Mouse (Mus musculus) inflammation-experienced regulatory T-cells (primary cell): Measurements from ENCODE around the gene Lactb. TPM values are rescaled to one million over a fixed set of nuclear protein-coding genes. Genes with fewer than 3 reads are reported as not detected.

Experiments used
- polyA plus RNA-seq, 2 experiments: library from polyadenylated mRNA; unstranded; fragments of 100-300 nt; shearing (Covaris generic); gene quantifications; one replicate each; pipeline ENCODE4 v1.2.1; 2017

Lactb gene
- 10 to 100 TPM; 22.3 to 29.6 TPM for polyA plus RNA-seq

DNA sequence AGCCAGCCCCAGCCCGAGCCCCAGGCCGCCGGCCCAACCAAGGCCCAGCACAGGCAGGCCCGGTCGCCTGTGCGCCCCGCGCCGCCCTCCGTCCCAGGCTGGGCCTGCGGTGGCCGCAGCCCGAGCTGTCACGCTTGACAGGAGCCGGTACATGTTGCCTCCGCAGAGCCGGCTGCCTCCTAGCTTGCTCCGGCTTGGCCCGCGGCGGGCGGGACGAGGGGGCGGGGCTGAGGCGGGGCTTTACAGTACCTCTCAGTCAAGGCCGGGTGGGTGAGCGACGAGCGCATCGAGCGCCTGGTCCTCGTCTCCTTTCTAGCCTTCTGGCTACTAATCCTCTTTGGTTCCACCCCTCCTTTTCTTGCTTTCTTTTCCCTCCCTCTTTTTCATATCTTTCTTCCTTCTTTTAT lies at the start of gene Lactb:
Lactb (minus strand) TSS at position 246 of the 407 bp plus-strand sequence.

DNA sequence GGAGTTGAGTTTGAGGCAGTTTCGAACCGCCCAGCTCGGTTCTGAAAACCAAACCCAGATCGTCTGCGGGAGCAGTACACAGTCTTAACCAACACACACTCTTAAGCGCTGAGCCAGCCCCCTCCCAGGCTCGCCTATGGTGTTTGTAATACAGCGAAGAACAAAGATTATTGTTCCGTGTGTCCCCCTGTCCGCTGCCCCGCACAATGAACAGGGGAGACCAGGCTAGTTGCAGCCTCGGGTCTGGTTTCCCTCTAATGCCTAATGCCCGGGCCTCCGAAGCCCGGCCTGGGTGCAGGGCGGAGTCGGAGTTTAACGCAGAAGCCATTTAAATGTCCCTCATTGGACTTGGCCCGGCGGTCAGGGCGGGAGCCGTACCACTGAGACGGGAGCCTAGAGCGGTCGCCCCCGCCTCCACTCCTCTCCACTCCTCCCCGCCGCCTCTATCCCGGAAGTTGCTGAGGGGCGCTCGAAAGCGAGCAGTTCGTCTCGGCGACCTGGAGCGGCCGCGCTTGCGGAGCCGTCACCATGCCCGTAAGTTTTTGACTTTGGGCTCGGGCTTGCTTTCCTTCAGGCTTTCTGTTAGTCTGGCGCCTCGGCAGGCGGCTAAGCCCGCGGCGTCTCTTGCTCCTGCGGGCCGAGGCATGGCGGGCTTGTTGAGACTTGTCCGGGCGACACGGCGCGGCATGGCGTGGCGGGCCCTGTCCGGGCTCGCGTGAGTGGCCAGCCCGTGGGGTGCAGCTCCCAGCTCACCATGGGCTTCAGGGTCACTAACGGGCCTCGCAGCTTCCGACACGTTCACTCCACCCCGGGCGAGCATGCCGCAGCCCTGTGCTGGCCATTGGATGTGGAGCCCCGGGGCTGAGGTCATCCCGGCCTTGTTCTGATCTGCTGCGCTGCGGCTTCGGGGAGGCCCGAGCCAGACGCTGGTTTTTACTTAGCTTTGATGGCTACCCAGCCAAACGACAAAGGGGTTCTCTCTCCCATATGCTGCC lies 29.3 kb downstream of the Lactb start, which contains the start of gene Rps27l:
Rps27l (plus strand) TSS at position 440 of the 995 bp plus-strand sequence.

DNA sequence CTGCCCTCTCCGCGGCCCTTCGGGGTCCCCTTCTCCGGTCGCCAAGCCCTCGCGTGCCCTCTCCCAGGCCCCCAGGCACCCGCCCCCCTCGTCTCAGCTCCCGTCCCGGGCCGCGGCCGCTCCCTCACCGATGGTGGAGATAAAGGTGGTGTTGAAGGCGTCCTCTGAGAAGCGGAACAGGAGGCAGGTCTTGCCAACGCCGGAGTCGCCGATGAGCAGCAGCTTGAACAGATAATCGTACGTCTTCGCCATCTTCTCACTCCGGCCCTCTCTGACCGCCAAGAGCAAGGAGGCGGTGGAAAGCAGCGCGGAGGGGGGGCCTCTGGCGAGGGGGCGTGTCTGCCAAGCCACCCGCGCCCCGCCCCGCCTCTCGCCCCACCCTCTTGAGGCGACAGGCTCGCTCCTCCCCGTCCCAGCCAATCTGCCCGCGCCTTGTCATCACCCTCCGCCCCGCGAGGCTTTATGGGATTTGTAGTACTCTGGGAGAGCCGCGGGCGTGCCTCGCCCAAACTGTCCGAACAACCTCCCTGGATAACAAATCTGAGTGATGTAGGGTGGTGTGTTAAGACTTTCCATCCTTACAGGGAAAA lies 55.8 kb downstream of the Lactb start, which contains the start of gene Rab8b:
Rab8b (minus strand) TSS at position 306 of the 590 bp plus-strand sequence.

Other genes starting within 250 kb of the Lactb start
- 1 to 10 TPM in 1 of 2 experiments, under 1 TPM in 1; 0.61 to 3.7 TPM for gene Aph1b, start 180.0 kb downstream of the Lactb start, polyA plus RNA-seq
- under 1 TPM in 1 of 2 experiments, not detected in 1; 0.19 TPM for gene Gm10647, start 178.4 kb downstream of the Lactb start, polyA plus RNA-seq
- gene Aph1c, start 140.8 kb downstream of the Lactb start, polyA plus RNA-seq, result under 1 TPM; 0.31 to 0.93 TPM
- 100 to 1,000 TPM; 143 to 151 TPM for gene Rab8b, start 55.8 kb downstream of the Lactb start, polyA plus RNA-seq
- gene Rps27l, start 29.4 kb downstream of the Lactb start, polyA plus RNA-seq, result 100 to 1,000 TPM; 111 to 172 TPM
- 10 to 100 TPM; 38.6 to 54.0 TPM for gene Tpm1, start 73.9 kb upstream of the Lactb start, polyA plus RNA-seq